Mouse (Mus musculus): ENCODE results near the gene Macrod1. TPM values are rescaled to one million over a fixed set of nuclear protein-coding genes. Genes with fewer than 3 reads are reported as not detected.

Macrod1 gene
- polyA plus RNA-seq, 1 experiment from 2014 or later = 3.3 TPM

DNA sequence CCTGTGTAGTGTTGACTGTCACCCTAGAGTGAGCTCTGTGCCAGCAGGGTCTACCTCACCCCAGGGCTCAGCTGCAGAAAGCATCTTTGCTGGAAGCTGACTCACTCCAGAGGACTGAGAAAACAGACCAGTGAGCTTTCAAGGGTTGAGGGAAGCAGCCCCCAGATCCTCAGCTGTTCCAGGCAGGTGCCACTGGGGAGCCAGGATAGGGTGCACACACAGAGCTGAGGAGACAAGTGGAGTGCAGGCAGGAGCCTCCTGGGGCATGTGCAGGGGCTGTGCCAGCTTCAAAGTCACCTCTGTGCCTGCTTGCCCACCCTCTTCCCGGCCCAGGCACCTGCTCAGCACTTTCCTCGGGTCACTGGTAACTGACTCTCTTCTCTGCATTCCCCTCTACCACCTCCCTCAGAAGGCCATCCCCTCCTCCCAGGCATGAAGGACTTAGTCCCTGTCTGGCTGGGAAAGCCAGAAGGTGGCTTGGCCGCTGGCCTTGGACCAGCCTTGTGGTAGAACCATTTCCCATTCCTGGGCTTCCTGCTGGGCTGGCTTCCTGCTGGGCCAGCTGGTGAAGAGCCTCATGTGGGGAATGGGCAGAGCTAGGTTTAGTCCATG lies 122.3 kb downstream of the Macrod1 start:
- Histone ChIP-seq H3K36me3 (ENCODE audit: control insufficient read depth, insufficient read depth, low read length) (no peaks in the 10 kb centered on the region), H3K4me3 (ENCODE audit: low read depth, low read length) (no peak overlapping the region), H3K27ac (ENCODE audit: low read depth, low read length) (no peak overlapping the region), H3K4me1 (ENCODE audit: control insufficient read depth, insufficient read depth, low read length) (peaks cover 11% of the 10 kb centered on the region), H3K27me3 (ENCODE audit: control insufficient read depth, insufficient read depth, low read length) (peaks cover 35% of the 10 kb centered on the region), H3K4me2 (ENCODE audit: low read depth) (no peak overlapping the region), H3K9me3 (ENCODE audit: control insufficient read depth, low read length) (no peaks in the 10 kb centered on the region), H3K9ac (ENCODE audit: low read length) (no peak overlapping the region)
- no peak for DNase-seq (ENCODE audit: low spot score)
- ATAC-seq (ENCODE audit: insufficient read depth, low FRiP score, low TSS enrichment) = no peak
- 36% methylated on average over 3 of the region's 3 CpGs for WGBS

DNA sequence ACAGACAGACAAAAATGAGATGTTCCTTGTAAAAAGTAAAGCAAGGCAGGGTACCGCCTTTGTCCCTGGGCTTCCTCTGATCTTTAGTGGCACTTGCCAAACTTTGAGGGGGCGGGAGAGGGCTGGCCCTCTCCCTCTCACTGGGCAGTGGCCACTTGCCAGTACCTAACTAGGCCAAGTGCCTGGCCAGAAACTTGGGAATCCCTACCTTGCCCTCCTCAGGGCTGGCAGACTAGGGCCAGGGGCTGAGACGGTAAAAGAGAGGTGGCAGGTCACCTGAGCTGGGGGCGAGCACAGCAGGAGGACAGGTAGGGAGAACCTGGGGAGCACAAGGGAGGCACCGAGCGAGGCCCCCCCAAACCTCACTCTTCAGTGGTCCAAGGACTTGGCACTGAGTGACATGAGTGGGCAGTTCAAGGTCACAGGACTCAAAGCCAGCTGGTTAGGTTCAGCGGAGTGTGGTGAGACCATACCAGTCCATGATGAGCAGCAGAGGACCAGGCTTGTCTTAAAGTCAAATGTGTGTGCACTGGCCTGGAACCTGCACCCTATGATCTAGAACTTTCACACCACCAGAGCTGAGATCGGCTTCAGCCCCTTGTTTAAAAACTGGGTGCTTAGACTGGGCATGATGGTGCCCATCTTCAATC lies 124.3 kb downstream of the Macrod1 start:
- H3K27ac ChIP-seq (ENCODE audit: low read depth, low read length) = no peak overlapping the region
- H3K9me3 ChIP-seq (ENCODE audit: control insufficient read depth, low read length) = no peaks in the 10 kb centered on the region
- peaks cover 38% of the 10 kb centered on the region for H3K27me3 ChIP-seq (ENCODE audit: control insufficient read depth, insufficient read depth, low read length)
- no peak overlapping the region for H3K9ac ChIP-seq (ENCODE audit: low read length)
- no peaks in the 10 kb centered on the region for H3K36me3 ChIP-seq (ENCODE audit: control insufficient read depth, insufficient read depth, low read length)
- DNase-seq (ENCODE audit: low spot score) (no peak), ATAC-seq (ENCODE audit: insufficient read depth, low FRiP score, low TSS enrichment) (no peak)
- peaks cover 18% of the 10 kb centered on the region for H3K4me1 ChIP-seq (ENCODE audit: control insufficient read depth, insufficient read depth, low read length)
- 85% methylated on average over 8 of the region's 8 CpGs for WGBS
- H3K4me3 ChIP-seq (ENCODE audit: low read depth, low read length) = no peak overlapping the region
- H3K4me2 ChIP-seq (ENCODE audit: low read depth) = no peak overlapping the region

DNA sequence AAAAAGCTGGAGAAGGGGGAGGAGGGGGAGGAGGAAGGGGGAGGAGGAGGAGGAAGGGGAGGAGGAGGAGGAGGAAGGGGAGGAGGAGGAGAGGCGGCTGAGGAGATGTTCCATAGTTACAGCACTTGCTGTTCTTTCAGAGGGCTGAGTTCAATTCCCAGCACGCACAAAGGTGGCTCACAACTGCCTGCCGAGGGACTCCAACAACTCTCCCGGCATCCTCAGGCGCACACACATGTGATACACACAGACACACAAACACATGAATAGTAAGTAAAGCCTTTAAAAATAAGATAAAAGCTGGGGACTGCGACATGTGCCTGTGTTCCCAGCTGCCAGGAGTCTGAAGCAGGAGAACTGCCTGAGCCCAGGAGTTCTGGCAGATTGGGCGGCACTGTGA lies 124.9 kb downstream of the Macrod1 start:
- H3K4me2 ChIP-seq (ENCODE audit: low read depth) = no peak overlapping the region
- ATAC-seq (ENCODE audit: insufficient read depth, low FRiP score, low TSS enrichment) (no peak), DNase-seq (ENCODE audit: low spot score) (no peak)
- H3K4me1 ChIP-seq (ENCODE audit: control insufficient read depth, insufficient read depth, low read length) = peaks cover 18% of the 10 kb centered on the region
- peaks cover 35% of the 10 kb centered on the region for H3K27me3 ChIP-seq (ENCODE audit: control insufficient read depth, insufficient read depth, low read length)
- no peak overlapping the region for H3K4me3 ChIP-seq (ENCODE audit: low read depth, low read length)
- H3K27ac ChIP-seq (ENCODE audit: low read depth, low read length) = no peak overlapping the region
- WGBS = 72% methylated on average over 7 of the region's 7 CpGs
- H3K36me3 ChIP-seq (ENCODE audit: control insufficient read depth, insufficient read depth, low read length) = no peaks in the 10 kb centered on the region
- H3K9me3 ChIP-seq (ENCODE audit: control insufficient read depth, low read length) = no peaks in the 10 kb centered on the region
- H3K9ac ChIP-seq (ENCODE audit: low read length) = no peak overlapping the region

DNA sequence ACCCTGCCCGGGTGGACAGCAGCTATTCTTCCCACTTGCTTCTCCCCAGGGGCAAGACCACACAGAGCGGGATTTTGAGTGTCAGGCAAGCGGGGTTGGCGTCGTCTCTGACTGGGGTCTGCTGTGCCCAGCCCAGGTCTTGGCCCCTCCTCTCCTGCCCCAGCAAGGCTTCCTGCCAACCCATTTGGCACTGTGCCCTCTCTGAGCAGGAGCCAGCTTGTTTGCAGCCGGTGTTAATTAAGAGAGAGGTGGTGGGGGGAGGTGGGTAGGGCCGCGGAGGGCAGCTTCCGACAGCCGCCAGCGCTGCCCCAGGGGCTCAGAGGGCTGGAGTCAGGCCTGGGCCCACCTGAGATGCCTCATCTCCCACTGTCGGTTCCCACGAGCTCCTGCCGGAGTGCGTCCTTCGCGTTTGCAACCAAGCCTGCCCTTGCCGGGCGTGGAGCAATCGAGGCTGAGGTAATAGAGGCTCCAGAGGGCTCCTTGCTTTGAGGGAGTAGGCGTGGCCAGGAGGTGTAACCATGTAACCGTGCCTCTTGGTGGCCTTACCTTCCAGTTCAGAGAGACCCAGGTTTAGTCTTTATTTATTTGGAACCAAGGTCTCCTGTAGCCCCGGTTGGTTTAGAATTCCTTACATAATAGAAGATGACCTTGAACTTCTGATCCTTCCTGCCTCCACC lies 125.8 kb downstream of the Macrod1 start:
- whole genome bisulfite sequencing = 9% methylated on average over 23 of the region's 23 CpGs
- Histone ChIP-seq H3K36me3 (ENCODE audit: control insufficient read depth, insufficient read depth, low read length) (no peaks in the 10 kb centered on the region), H3K9ac (ENCODE audit: low read length) (no peak overlapping the region)

DNA sequence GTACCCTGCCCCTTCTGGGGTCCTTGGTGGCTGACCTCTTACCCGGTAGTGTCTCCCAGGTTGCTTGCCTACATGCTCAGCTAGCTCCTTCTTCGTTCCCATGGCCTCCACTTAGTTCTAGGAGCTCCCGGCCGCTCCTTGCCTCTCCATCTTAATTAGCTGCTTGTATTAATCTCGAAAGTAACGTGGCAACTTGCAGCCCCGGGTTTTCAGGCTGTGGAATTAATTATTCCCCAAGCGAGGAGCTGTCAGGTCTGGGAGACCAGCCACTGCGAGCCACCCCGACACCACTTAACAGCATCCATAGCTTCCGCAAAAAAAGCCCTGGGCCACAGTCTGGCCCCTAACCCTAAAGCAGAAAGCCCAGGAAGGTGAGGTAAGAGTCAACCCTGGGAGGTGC lies 126.8 kb downstream of the Macrod1 start:
- Histone ChIP-seq H3K4me2 (ENCODE audit: low read depth) (no peak overlapping the region), H3K9me3 (ENCODE audit: control insufficient read depth, low read length) (no peaks in the 10 kb centered on the region), H3K36me3 (ENCODE audit: control insufficient read depth, insufficient read depth, low read length) (no peaks in the 10 kb centered on the region), H3K27me3 (ENCODE audit: control insufficient read depth, insufficient read depth, low read length) (peaks cover 42% of the 10 kb centered on the region), H3K4me3 (ENCODE audit: low read depth, low read length) (no peak overlapping the region), H3K4me1 (ENCODE audit: control insufficient read depth, insufficient read depth, low read length) (peaks cover 26% of the 10 kb centered on the region), H3K9ac (ENCODE audit: low read length) (no peak overlapping the region), H3K27ac (ENCODE audit: low read depth, low read length) (no peak overlapping the region)
- ATAC-seq (ENCODE audit: insufficient read depth, low FRiP score, low TSS enrichment) = no peak
- WGBS = 63% methylated on average over 11 of the region's 11 CpGs
- DNase-seq (ENCODE audit: low spot score) = no peak

More for the DNA sequence above, 125.8 kb downstream of the Macrod1 start:
- Histone ChIP-seq H3K9me3 (ENCODE audit: control insufficient read depth, low read length) (no peaks in the 10 kb centered on the region), H3K27ac (ENCODE audit: low read depth, low read length) (no peak overlapping the region), H3K4me2 (ENCODE audit: low read depth) (no peak overlapping the region), H3K4me1 (ENCODE audit: control insufficient read depth, insufficient read depth, low read length) (peaks cover 23% of the 10 kb centered on the region), H3K27me3 (ENCODE audit: control insufficient read depth, insufficient read depth, low read length) (peaks cover 41% of the 10 kb centered on the region), H3K4me3 (ENCODE audit: low read depth, low read length) (no peak overlapping the region)
- ATAC-seq (ENCODE audit: insufficient read depth, low FRiP score, low TSS enrichment) (no peak), DNase-seq (ENCODE audit: low spot score) (no peak)

DNA sequence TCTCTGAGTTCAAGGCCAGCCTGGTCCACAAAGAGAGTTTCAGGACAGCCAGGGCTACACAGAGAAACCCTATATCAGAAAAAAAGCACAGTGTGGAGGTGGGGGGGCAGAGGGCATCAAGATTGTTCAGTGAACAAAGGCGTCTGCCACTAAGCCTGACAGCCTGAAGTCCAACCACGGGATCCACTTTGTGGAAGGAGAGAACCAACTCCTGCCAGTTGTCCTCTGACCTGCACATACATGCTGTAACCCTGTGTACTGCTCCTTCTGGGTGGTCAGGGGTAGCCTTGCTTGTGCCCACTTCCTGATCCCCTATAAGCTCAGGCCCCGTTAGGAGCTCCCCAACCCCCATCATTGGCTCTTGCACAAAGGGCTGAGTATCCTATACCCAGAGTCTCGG lies 128.4 kb downstream of the Macrod1 start:
- DNase-seq (ENCODE audit: low spot score) = no peak
- peaks cover 42% of the 10 kb centered on the region for H3K27me3 ChIP-seq (ENCODE audit: control insufficient read depth, insufficient read depth, low read length)
- ATAC-seq (ENCODE audit: insufficient read depth, low FRiP score, low TSS enrichment) = no peak
- H3K27ac ChIP-seq (ENCODE audit: low read depth, low read length) = no peak overlapping the region
- peaks cover 26% of the 10 kb centered on the region for H3K4me1 ChIP-seq (ENCODE audit: control insufficient read depth, insufficient read depth, low read length)
- no peak overlapping the region for H3K4me2 ChIP-seq (ENCODE audit: low read depth)
- H3K4me3 ChIP-seq (ENCODE audit: low read depth, low read length) = no peak overlapping the region
- no peaks in the 10 kb centered on the region for H3K36me3 ChIP-seq (ENCODE audit: control insufficient read depth, insufficient read depth, low read length)
- no peaks in the 10 kb centered on the region for H3K9me3 ChIP-seq (ENCODE audit: control insufficient read depth, low read length)
- WGBS = 50% methylated on average over 4 of the region's 4 CpGs
- no peak overlapping the region for H3K9ac ChIP-seq (ENCODE audit: low read length)

DNA sequence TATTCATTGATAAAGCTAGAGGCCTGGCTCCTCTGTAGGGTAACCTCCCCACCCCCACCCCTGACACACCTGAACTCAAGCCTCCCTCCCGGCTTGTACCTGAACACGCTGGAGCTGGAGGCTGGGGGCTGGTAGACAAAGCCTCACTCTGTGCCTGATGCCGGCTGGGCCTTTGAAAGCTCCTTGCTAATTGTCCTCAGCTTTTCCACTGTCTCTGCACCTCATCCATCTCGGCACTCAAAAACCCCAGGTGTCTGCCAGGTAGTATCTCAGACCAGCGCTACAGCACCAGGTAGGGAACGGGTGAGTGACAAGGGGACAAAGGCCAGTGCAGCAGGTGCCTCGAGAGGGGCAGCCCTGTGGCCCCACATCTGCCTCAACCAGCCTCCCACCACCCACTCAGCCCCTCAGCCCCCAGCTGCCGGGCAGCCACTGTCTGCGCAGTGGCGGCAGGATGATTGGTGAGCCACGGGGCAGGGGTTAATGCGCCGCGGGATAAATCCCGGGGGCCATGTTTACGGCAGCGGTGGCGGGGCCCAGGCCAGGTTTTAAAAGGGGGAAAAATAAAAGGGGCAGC lies 129.2 kb downstream of the Macrod1 start:
- peak overlapping the region; percentile 17; the same call in 1 of the 2 replicates for H3K4me2 ChIP-seq (ENCODE audit: low read depth)
- peak; percentile 79 for DNase-seq (ENCODE audit: low spot score)
- peak; percentile 56; the same call in 1 of the 2 replicates for ATAC-seq (ENCODE audit: insufficient read depth, low FRiP score, low TSS enrichment)
- 0 out of 2 replicates have a peak overlapping the region, but pooled peaks have one; percentile 8 for H3K9ac ChIP-seq (ENCODE audit: low read length)
- no peaks in the 10 kb centered on the region for H3K36me3 ChIP-seq (ENCODE audit: control insufficient read depth, insufficient read depth, low read length)
- no peak overlapping the region for H3K4me3 ChIP-seq (ENCODE audit: low read depth, low read length)
- no peak overlapping the region for H3K27ac ChIP-seq (ENCODE audit: low read depth, low read length)
- H3K4me1 ChIP-seq (ENCODE audit: control insufficient read depth, insufficient read depth, low read length) = peaks cover 26% of the 10 kb centered on the region
- 1% methylated on average over 18 of the region's 18 CpGs for WGBS
- no peaks in the 10 kb centered on the region for H3K9me3 ChIP-seq (ENCODE audit: control insufficient read depth, low read length)
- H3K27me3 ChIP-seq (ENCODE audit: control insufficient read depth, insufficient read depth, low read length) = peaks cover 43% of the 10 kb centered on the region

DNA sequence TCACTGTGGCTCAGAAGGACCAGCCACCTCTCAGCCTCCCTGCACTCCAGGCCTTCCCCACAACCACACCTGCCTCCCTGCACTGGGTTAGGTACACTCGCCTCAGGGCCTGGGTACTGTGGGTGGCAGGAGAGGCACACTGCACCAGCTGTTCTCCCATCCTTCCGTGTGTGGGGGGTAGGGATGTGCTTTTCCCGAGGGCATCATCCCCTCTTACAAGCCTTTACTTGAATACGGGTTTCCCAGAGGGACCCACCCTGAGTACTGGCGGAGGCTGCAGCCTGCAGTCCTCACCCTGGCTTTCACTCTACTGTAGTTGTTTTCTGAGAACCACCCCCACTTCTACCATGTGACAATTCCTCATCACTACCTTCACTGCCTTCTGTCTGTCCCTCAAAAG lies 130.5 kb downstream of the Macrod1 start:
- Histone ChIP-seq H3K27ac (ENCODE audit: low read depth, low read length) (0 out of 2 replicates have a peak overlapping the region, but pooled peaks have one; percentile 8), H3K4me1 (ENCODE audit: control insufficient read depth, insufficient read depth, low read length) (peaks cover 24% of the 10 kb centered on the region)
- ATAC-seq (ENCODE audit: insufficient read depth, low FRiP score, low TSS enrichment) = no peak

More for the DNA sequence above, 130.5 kb downstream of the Macrod1 start:
- peaks cover 40% of the 10 kb centered on the region for H3K27me3 ChIP-seq (ENCODE audit: control insufficient read depth, insufficient read depth, low read length)
- no peaks in the 10 kb centered on the region for H3K9me3 ChIP-seq (ENCODE audit: control insufficient read depth, low read length)
- no peak overlapping the region for H3K4me3 ChIP-seq (ENCODE audit: low read depth, low read length)
- no peak overlapping the region; the same call in 1 of the 2 replicates for H3K9ac ChIP-seq (ENCODE audit: low read length)
- H3K36me3 ChIP-seq (ENCODE audit: control insufficient read depth, insufficient read depth, low read length) = no peaks in the 10 kb centered on the region
- no peak for DNase-seq (ENCODE audit: low spot score)
- no peak overlapping the region for H3K4me2 ChIP-seq (ENCODE audit: low read depth)
- WGBS = 46% methylated on average over 5 of the region's 5 CpGs
